Comparison of ENCODE assay signal across 8 mouse cellular contexts in genomic region chr10:61783621-61784251, GRCm38 (mm10). TPM values are rescaled to one million over a fixed set of nuclear protein-coding genes. Genes with fewer than 3 reads are reported as not detected.
DNase-seq lines count a peak whose midpoint lies in the region; ATAC-seq and TF ChIP-seq lines count a peak whose summit lies in the region.

Gene H2afy2, minus strand, starts transcription at chr10:61784147.

- H3K9me3 ChIP-seq in forebrain, embryonic 12.5 days: no peaks in the 10 kb centered on the region
- H3K9me3 ChIP-seq in heart, embryonic 15.5 days (replicated peaks): no peaks in the 10 kb centered on the region
- H3K9me3 ChIP-seq in liver, embryonic 12.5 days (replicated peaks): no peaks in the 10 kb centered on the region
- H3K9me3 ChIP-seq in neural tube, embryonic 12.5 days: no peaks in the 10 kb centered on the region

- H3K36me3 ChIP-seq in spleen, adult 2 months (ENCODE audit: control insufficient read depth, insufficient read depth, low read length): no peaks in the 10 kb centered on the region
- H3K36me3 ChIP-seq in forebrain, embryonic 12.5 days (replicated peaks): 0 out of 2 replicates have a peak, but pooled peaks cover 8% of the 10 kb centered on the region
- no peaks in the 10 kb centered on the region for H3K36me3 ChIP-seq in heart, embryonic 15.5 days
- H3K36me3 ChIP-seq in liver, embryonic 12.5 days: no peaks in the 10 kb centered on the region
- H3K36me3 ChIP-seq in neural tube, embryonic 12.5 days: no peaks in the 10 kb centered on the region

- peaks cover 15% of the 10 kb centered on the region for H3K27me3 ChIP-seq in spleen, adult 2 months (ENCODE audit: control insufficient read depth, insufficient read depth, low read length)
- H3K27me3 ChIP-seq in forebrain, embryonic 12.5 days: no peaks in the 10 kb centered on the region
- no peaks in the 10 kb centered on the region; the same call in 1 of the 2 replicates for H3K27me3 ChIP-seq in heart, embryonic 15.5 days
- peaks cover 55% of the 10 kb centered on the region for H3K27me3 ChIP-seq in liver, embryonic 12.5 days (replicated peaks)
- no peaks in the 10 kb centered on the region for H3K27me3 ChIP-seq in neural tube, embryonic 12.5 days (replicated peaks)

- H3K27ac ChIP-seq in spleen, adult 2 months (ENCODE audit: insufficient read depth, low read length): no peak within 1 kb of the TSS
- H3K27ac ChIP-seq in forebrain, embryonic 12.5 days: peak within 1 kb of the TSS; percentile 99
- peak within 1 kb of the TSS; percentile 83 for H3K27ac ChIP-seq in heart, embryonic 15.5 days
- H3K27ac ChIP-seq in liver, embryonic 12.5 days: peak within 1 kb of the TSS; percentile 59
- peak within 1 kb of the TSS; percentile 98 for H3K27ac ChIP-seq in neural tube, embryonic 12.5 days

- H3K4me1 ChIP-seq in spleen, adult 2 months (ENCODE audit: control insufficient read depth, insufficient read depth, insufficient read length): peaks cover 2% of the 10 kb centered on the region; the same call in 1 of the 2 replicates
- peaks cover 24% of the 10 kb centered on the region for H3K4me1 ChIP-seq in forebrain, embryonic 12.5 days
- peaks cover 11% of the 10 kb centered on the region for H3K4me1 ChIP-seq in heart, embryonic 15.5 days (replicated peaks)
- H3K4me1 ChIP-seq in liver, embryonic 12.5 days: peaks cover 5% of the 10 kb centered on the region; the same call in 1 of the 2 replicates
- H3K4me1 ChIP-seq in neural tube, embryonic 12.5 days: peaks cover 16% of the 10 kb centered on the region

- no peak for TF ChIP-seq CTCF in spleen, adult 2 months (IDR thresholded peaks at IDR 0.05; ENCODE audit: extremely low read depth, insufficient read depth, insufficient read length, insufficient replicate concordance)

- H3K4me3 ChIP-seq in spleen, adult 2 months (ENCODE audit: extremely low read depth, insufficient read depth, insufficient read length): peak within 1 kb of the TSS; percentile 39; the same call in 1 of the 2 replicates
- peak within 1 kb of the TSS; percentile 94 for H3K4me3 ChIP-seq in forebrain, embryonic 12.5 days (replicated peaks)
- H3K4me3 ChIP-seq in heart, embryonic 15.5 days: peak within 1 kb of the TSS; percentile 82
- H3K4me3 ChIP-seq in liver, embryonic 12.5 days: peak within 1 kb of the TSS; percentile 61
- H3K4me3 ChIP-seq in neural tube, embryonic 12.5 days: peak within 1 kb of the TSS; percentile 84

- peak within 1 kb of the TSS; percentile 56 for H3K4me2 ChIP-seq in forebrain, embryonic 12.5 days
- peak within 1 kb of the TSS; percentile 83 for H3K4me2 ChIP-seq in heart, embryonic 15.5 days
- H3K4me2 ChIP-seq in liver, embryonic 12.5 days: peak within 1 kb of the TSS; percentile 71
- H3K4me2 ChIP-seq in neural tube, embryonic 12.5 days (replicated peaks): peak within 1 kb of the TSS; percentile 55

- peak within 1 kb of the TSS; percentile 100 for H3K9ac ChIP-seq in forebrain, embryonic 12.5 days
- H3K9ac ChIP-seq in heart, embryonic 15.5 days: peak within 1 kb of the TSS; percentile 83
- H3K9ac ChIP-seq in liver, embryonic 12.5 days: peak within 1 kb of the TSS; percentile 67
- H3K9ac ChIP-seq in neural tube, embryonic 12.5 days: peak within 1 kb of the TSS; percentile 99

- WGBS in spleen, adult 2 months: 3% methylated on average over 50 of the region's 50 CpGs
- under 1% methylated on average over 50 of the region's 50 CpGs for WGBS in forebrain, embryonic 12.5 days
- WGBS in heart, embryonic 15.5 days: under 1% methylated on average over 50 of the region's 50 CpGs
- WGBS in liver, embryonic 12.5 days (ENCODE audit: insufficient replicate concordance): under 1% methylated on average over 50 of the region's 50 CpGs
- under 1% methylated on average over 50 of the region's 50 CpGs for WGBS in neural tube, embryonic 12.5 days

- DNase-seq in spleen, adult 2 months (ENCODE audit: low read depth in 1 of 2, low spot score in 2 of 2): no peak
- DNase-seq in spleen, postnatal 14 days (ENCODE audit: low spot score in 2 of 2): no peak
- DNase-seq in kidney, postnatal 14 days: peak; percentile 79
- DNase-seq in thymus, postnatal 14 days: peak; percentile 19

- ATAC-seq in forebrain, embryonic 12.5 days (ENCODE audit: low FRiP score): peak; percentile 92
- peak; percentile 78 for ATAC-seq in heart, embryonic 15.5 days (replicated peaks; ENCODE audit: insufficient number of reproducible peaks, insufficient read depth, low FRiP score, low read depth)
- no peak for ATAC-seq in liver, embryonic 12.5 days
- ATAC-seq in neural tube, embryonic 12.5 days (ENCODE audit: low FRiP score, low read depth): peak; percentile 81

- TF ChIP-seq POLR2A in spleen, adult 2 months (IDR thresholded peaks at IDR 0.05; ENCODE audit: low read depth, low read length): no peak

RNA-seq across cellular contexts. Expression of gene H2afy2, which starts in this region (rescaled TPM):
- 0.78 and 0.79 TPM in 2 replicates for polyA plus RNA-seq in spleen, adult 2 months (2012; rRNA removed)
- polyA plus RNA-seq in forebrain, embryonic 12.5 days (2016; fragmentation: Nextera tagmentation; extraction: Ambion mirVana): 362 and 384 TPM in 2 replicates
- polyA plus RNA-seq in heart, embryonic 15.5 days (2015; fragmentation: Nextera tagmentation; extraction: Ambion mirVana): 42.8 and 57.8 TPM in 2 replicates
- polyA plus RNA-seq in liver, embryonic 12.5 days (2016; fragmentation: Nextera tagmentation; extraction: Ambion mirVana): 17.3 and 19.4 TPM in 2 replicates
- polyA plus RNA-seq in neural tube, embryonic 12.5 days (2016; fragmentation: Nextera tagmentation; extraction: Ambion mirVana): 333 and 346 TPM in 2 replicates

Comparison
In these comparisons a context has a peak if more than half of its experiments do, and no peak if none do; other contexts are left out.
1. RNA of gene H2afy2 (polyA plus RNA-seq): 362 to 384 TPM in forebrain, embryonic 12.5 days, 333 to 346 TPM in neural tube, embryonic 12.5 days, 42.8 to 57.8 TPM in heart, embryonic 15.5 days and 17.3 to 19.4 TPM in liver, embryonic 12.5 days; 0.78 to 0.79 TPM in spleen, adult 2 months; every median in the first group is over 10 times any median in the second.
2. DNase-seq: peak in kidney, postnatal 14 days (single experiment) and thymus, postnatal 14 days (single experiment); none in spleen, adult 2 months (0 of 2) and spleen, postnatal 14 days (0 of 2).
3. H3K4me3 ChIP-seq: peak in every context shown above with its lines; median percentile 94 in forebrain, embryonic 12.5 days; 84 in neural tube, embryonic 12.5 days; 82 in heart, embryonic 15.5 days; 61 in liver, embryonic 12.5 days; 39 in spleen, adult 2 months.
4. Peak in every context shown above with its lines, with median percentiles within 50 percentile points of each other: H3K4me2 ChIP-seq and H3K9ac ChIP-seq.